Mouse (Mus musculus) layer of hippocampus, adult 2 months (tissue): Measurements from ENCODE around the gene Cxcr1. TPM values are rescaled to one million over a fixed set of nuclear protein-coding genes. Genes with fewer than 3 reads are reported as not detected.

Source experiments
- DNase-seq, 2 experiments: peaks; one replicate each; pipeline ENCODE4 v3.0.0; 2022; ENCODE audit warnings: low spot score in 2 of 2
- H3K27ac ChIP-seq: fragments of 200-600 bp; 2 replicates; pipeline ENCODE4 v1.8.1; 2022
- H3K4me3 ChIP-seq: fragments of 200-600 bp; 2 replicates; pipeline ENCODE4 v1.8.1; 2022; ENCODE audit warnings: mild to moderate bottlenecking
- CTCF ChIP-seq: fragments of 200-600 bp; conservative IDR thresholded peaks from 2 replicates; pipeline ENCODE4 v1.8.1; 2022; ENCODE audit warnings: antibody characterized with exemption, mild to moderate bottlenecking, moderate library complexity
- total RNA-seq, 2 experiments: library from RNA; stranded (reverse); gene quantifications; 2 replicates each; pipeline ENCODE4 v1.2.3; 2021

Cxcr1 gene
- total RNA-seq, 2 experiments from 2014 or later: not detected

DNA sequence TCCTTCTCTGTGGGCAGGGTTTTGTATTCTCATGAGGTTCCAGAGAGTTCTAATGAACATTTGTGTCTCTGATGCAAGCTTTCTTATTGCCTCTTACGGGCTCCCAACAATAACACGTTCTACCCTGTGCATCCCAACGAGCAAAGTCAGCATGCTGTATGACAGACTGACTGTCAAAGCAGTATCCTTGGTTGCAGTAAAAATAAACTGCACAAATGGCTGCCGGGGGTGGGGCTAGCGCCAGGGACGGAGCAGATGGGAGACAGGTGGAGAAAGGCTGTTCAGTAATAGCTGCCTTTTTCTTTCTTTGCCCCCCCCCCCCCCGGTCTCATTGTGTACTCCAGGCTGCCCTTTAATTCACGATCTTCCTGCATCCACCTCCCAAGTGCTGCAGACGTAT, 13.5 kb upstream of the Cxcr1 start:
- peak; percentile 69 to 81 for DNase-seq
- Histone ChIP-seq H3K27ac (peak overlapping the region; percentile 90), H3K4me3 (no peak overlapping the region)
- TF ChIP-seq CTCF: no peak

- no peak for TF ChIP-seq CTCF
- no peak overlapping the region for H3K4me3 ChIP-seq
- no peak for DNase-seq
- peak overlapping the region; percentile 90 for H3K27ac ChIP-seq
These were observed 12.2 kb upstream of the Cxcr1 start for GRCm38 (mm10) chr1:74206642-74207041.

GRCm38 (mm10) chr1:74205881-74206280, 11.4 kb upstream of the Cxcr1 start:
- no peak for DNase-seq
- Histone ChIP-seq H3K4me3 (no peak overlapping the region), H3K27ac (no peak overlapping the region; the same call in 1 of the 2 replicates)
- TF ChIP-seq CTCF: peak; percentile 92

DNA sequence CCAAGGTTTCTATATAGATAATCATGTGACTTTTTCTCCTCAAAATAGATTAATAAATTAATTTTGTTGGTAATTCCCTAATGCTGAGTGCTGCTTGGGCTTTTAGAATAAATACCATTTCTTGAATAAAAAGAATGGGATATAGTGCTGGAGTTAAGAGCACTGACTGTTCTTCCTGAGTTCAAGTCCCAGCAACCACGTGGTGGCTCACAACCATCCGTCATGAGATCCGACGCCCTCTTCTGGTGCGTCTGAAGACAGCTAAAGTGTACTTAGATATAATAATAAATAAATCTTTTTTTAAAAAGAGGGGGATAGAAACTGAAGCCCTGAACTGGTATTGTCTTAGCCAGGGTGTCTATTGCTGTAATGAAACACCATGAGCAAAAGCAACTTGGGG, 9.0 kb upstream of the Cxcr1 start:
- DNase-seq: no peak
- Histone ChIP-seq H3K27ac (no peak overlapping the region), H3K4me3 (no peak overlapping the region)
- TF ChIP-seq CTCF: peak; percentile 18; the same call in 1 of the 2 replicates

GRCm38 (mm10) chr1:74201048-74201844, 6.8 kb upstream of the Cxcr1 start:
- Histone ChIP-seq H3K27ac (no peak overlapping the region), H3K4me3 (no peak overlapping the region)
- no peak for DNase-seq
- no peak for TF ChIP-seq CTCF

DNA sequence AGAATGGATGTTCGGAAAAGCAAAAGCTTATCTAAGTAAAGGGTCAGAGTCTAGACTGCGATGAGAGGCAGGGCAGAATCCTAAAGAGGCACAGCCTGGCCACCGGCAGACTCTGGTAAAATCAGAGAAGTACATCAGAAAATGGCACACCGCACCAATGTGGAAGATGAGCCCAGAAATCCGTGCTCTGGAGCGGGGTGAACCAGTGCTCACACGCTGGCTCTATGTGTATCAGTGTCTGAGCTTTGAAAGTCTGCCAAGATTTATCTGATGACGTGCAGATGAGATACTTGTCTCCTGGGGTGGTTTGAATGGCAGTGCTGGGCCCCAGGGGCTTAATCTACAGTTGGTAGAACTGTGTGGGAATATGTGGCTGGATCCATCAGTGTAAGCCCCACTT, 4.6 kb upstream of the Cxcr1 start:
- Histone ChIP-seq H3K27ac (peak overlapping the region; percentile 61), H3K4me3 (no peak overlapping the region)
- no peak for TF ChIP-seq CTCF
- DNase-seq: no peak

DNA sequence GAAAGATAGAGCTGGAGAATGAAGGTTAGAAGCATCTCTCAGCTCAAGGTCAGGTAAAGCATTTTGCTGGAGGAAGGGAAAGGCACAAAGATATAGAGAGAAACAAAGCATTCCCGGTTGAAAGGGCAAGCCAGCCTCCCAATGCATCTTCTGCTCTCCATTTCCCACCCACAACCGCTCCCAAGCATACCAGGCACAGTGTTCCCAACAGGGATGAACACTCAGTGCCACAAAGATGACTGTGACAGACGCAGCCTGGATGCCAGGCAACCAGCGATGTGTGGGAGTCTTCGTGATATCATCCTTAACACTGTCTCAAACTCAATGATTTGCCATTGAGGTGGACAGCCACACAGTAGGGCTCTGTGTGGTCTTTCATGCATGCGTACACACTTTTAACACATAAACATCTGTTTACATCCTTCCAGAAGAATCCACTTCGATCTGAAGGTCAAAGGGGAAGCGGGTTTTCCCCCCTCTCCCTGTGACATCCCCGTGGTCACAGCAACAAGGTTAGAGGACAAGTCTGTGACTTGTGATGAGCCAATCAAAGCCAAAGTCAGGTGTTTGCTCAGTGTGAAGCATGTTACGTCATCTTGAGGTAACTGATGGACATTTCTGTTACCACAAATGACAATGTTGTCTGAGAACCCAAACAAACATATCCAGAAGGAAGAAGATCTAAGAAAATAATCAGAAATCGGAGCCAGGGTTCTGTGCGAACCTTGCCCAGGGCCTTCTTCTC, 3.5 kb upstream of the Cxcr1 start:
- H3K27ac ChIP-seq: peak overlapping the region; percentile 96
- TF ChIP-seq CTCF: no peak
- no peak overlapping the region for H3K4me3 ChIP-seq
- DNase-seq: peak; percentile 74 to 88

GRCm38 (mm10) chr1:74196621-74197419, 2.4 kb upstream of the Cxcr1 start:
- Histone ChIP-seq H3K4me3 (no peak overlapping the region), H3K27ac (peak overlapping the region; percentile 96)
- no peak for TF ChIP-seq CTCF
- no peak for DNase-seq

- Histone ChIP-seq H3K4me3 (no peak overlapping the region), H3K27ac (peak overlapping the region; percentile 96; the same call in 1 of the 2 replicates)
- peak; percentile 75 for TF ChIP-seq CTCF
- no peak for DNase-seq
These were observed 1.5 kb upstream of the Cxcr1 start for GRCm38 (mm10) chr1:74195961-74196360.

GRCm38 (mm10) chr1:74192711-74193110, 1.7 kb downstream of the Cxcr1 start:
- H3K27ac ChIP-seq: no peak overlapping the region
- no peak for TF ChIP-seq CTCF

GRCm38 (mm10) chr1:74190471-74190870, 4.0 kb downstream of the Cxcr1 start:
- TF ChIP-seq CTCF: no peak
- no peak overlapping the region for H3K4me3 ChIP-seq
- DNase-seq: no peak
- no peak overlapping the region for H3K27ac ChIP-seq

More at GRCm38 (mm10) chr1:74192711-74193110, 1.7 kb downstream of the Cxcr1 start:
- no peak overlapping the region for H3K4me3 ChIP-seq
- DNase-seq: no peak

- H3K4me3 ChIP-seq: no peak overlapping the region
- H3K27ac ChIP-seq: no peak overlapping the region
- no peak for DNase-seq
- TF ChIP-seq CTCF: peak; percentile 34
These were observed 11.4 kb downstream of the Cxcr1 start for GRCm38 (mm10) chr1:74183006-74183405.

DNA sequence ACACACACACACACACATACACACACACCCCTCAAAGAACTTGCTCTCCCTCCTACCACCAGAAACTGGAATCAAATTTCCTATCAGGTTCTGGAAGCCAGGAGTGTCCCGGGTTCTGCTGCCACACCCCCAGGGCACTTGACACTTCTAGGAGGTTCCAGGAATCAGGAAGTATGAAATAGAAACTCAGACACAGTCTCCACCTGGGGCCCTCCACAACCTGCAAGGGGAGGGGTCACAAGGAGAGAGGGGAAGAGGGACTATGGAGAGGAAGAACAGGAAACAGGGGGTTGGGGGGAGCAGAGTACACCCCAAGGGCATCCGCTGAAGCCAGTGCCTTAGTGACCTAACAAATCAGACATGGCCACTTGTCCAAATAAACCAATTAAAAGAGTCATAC, 13.0 kb downstream of the Cxcr1 start:
- DNase-seq: no peak
- no peak overlapping the region for H3K27ac ChIP-seq
- no peak for TF ChIP-seq CTCF
- H3K4me3 ChIP-seq: no peak overlapping the region
